In genomic region chr6:72347166-72347941, GRCm38 (mm10) we compare ENCODE assay signal across 7 mouse cellular contexts. TPM values are rescaled to one million over a fixed set of nuclear protein-coding genes. Genes with fewer than 3 reads are reported as not detected.
DNase-seq lines count a peak whose midpoint lies in the region; ATAC-seq and TF ChIP-seq lines count a peak whose summit lies in the region.

0610030E20Rik (plus strand) TSS chr6:72347317.

- peak within 1 kb of the TSS; percentile 90 for H3K27ac ChIP-seq in intestine, embryonic 15.5 days
- peak within 1 kb of the TSS; percentile 80 for H3K27ac ChIP-seq in limb, embryonic 11.5 days (replicated peaks; ENCODE audit: low read depth, low read length)
- H3K27ac ChIP-seq in midbrain, embryonic 12.5 days (replicated peaks): peak within 1 kb of the TSS; percentile 85
- H3K27ac ChIP-seq in spleen, adult 2 months (ENCODE audit: insufficient read depth, low read length): peak within 1 kb of the TSS; percentile 95

- no peaks in the 10 kb centered on the region for H3K9me3 ChIP-seq in intestine, embryonic 15.5 days
- no peaks in the 10 kb centered on the region for H3K9me3 ChIP-seq in limb, embryonic 11.5 days (ENCODE audit: control insufficient read depth, low read length)
- H3K9me3 ChIP-seq in midbrain, embryonic 12.5 days: no peaks in the 10 kb centered on the region

- peak; percentile 73 for DNase-seq in adrenal gland, adult 8-10 months
- DNase-seq in embryo, embryonic 11 days: peak; percentile 90
- peak; percentile 43 to 76 for DNase-seq in gastrocnemius, postnatal 4 days (ENCODE audit: low spot score in 2 of 2)
- peak; percentile 86 for DNase-seq in limb, embryonic 11.5 days (ENCODE audit: low spot score)
- DNase-seq in spleen, adult 2 months (ENCODE audit: low read depth in 1 of 2, low spot score in 2 of 2): peak; percentile 61 to 79

- whole genome bisulfite sequencing in intestine, embryonic 15.5 days: under 1% methylated on average over 72 of the region's 72 CpGs
- under 1% methylated on average over 66 of the region's 72 CpGs for WGBS in limb, embryonic 11.5 days
- WGBS in midbrain, embryonic 12.5 days: under 1% methylated on average over 61 of the region's 72 CpGs
- under 1% methylated on average over 72 of the region's 72 CpGs for WGBS in spleen, adult 2 months

- peak; percentile 80 for ATAC-seq in intestine, embryonic 15.5 days
- ATAC-seq in limb, embryonic 11.5 days (ENCODE audit: insufficient number of reproducible peaks, low FRiP score, low TSS enrichment, low read depth): peak; percentile 64
- ATAC-seq in midbrain, embryonic 12.5 days (ENCODE audit: low FRiP score, low read depth): peak; percentile 82

- H3K27me3 ChIP-seq in intestine, embryonic 15.5 days (replicated peaks): no peaks in the 10 kb centered on the region
- no peaks in the 10 kb centered on the region for H3K27me3 ChIP-seq in limb, embryonic 11.5 days (ENCODE audit: control insufficient read depth, insufficient read depth, low read length)
- H3K27me3 ChIP-seq in midbrain, embryonic 12.5 days: no peaks in the 10 kb centered on the region
- H3K27me3 ChIP-seq in spleen, adult 2 months (ENCODE audit: control insufficient read depth, insufficient read depth, low read length): no peaks in the 10 kb centered on the region

- no peak for TF ChIP-seq CTCF in spleen, adult 2 months (IDR thresholded peaks at IDR 0.05; ENCODE audit: extremely low read depth, insufficient read depth, insufficient read length, insufficient replicate concordance)

- H3K4me1 ChIP-seq in intestine, embryonic 15.5 days (replicated peaks): peaks cover 17% of the 10 kb centered on the region
- peaks cover 9% of the 10 kb centered on the region; the same call in 1 of the 2 replicates for H3K4me1 ChIP-seq in limb, embryonic 11.5 days (ENCODE audit: control insufficient read depth, insufficient read depth, low read length)
- peaks cover 36% of the 10 kb centered on the region for H3K4me1 ChIP-seq in midbrain, embryonic 12.5 days
- H3K4me1 ChIP-seq in spleen, adult 2 months (ENCODE audit: control insufficient read depth, insufficient read depth, insufficient read length): peaks cover 13% of the 10 kb centered on the region; the same call in 1 of the 2 replicates

- H3K9ac ChIP-seq in intestine, embryonic 15.5 days: peak within 1 kb of the TSS; percentile 86
- H3K9ac ChIP-seq in limb, embryonic 11.5 days (ENCODE audit: low read length): peak within 1 kb of the TSS; percentile 82
- H3K9ac ChIP-seq in midbrain, embryonic 12.5 days (replicated peaks): peak within 1 kb of the TSS; percentile 89

- peak; percentile 61; the same call in 1 of the 2 replicates for TF ChIP-seq POLR2A in spleen, adult 2 months (IDR thresholded peaks at IDR 0.05; ENCODE audit: low read depth, low read length)

- peak within 1 kb of the TSS; percentile 81 for H3K4me3 ChIP-seq in intestine, embryonic 15.5 days (replicated peaks)
- H3K4me3 ChIP-seq in limb, embryonic 11.5 days (ENCODE audit: low read depth, low read length): peak within 1 kb of the TSS; percentile 71
- peak within 1 kb of the TSS; percentile 87 for H3K4me3 ChIP-seq in midbrain, embryonic 12.5 days
- peak within 1 kb of the TSS; percentile 75 for H3K4me3 ChIP-seq in spleen, adult 2 months (ENCODE audit: extremely low read depth, insufficient read depth, insufficient read length)

- H3K4me2 ChIP-seq in intestine, embryonic 15.5 days (replicated peaks): peak within 1 kb of the TSS; percentile 82
- peak within 1 kb of the TSS; percentile 64 for H3K4me2 ChIP-seq in limb, embryonic 11.5 days (ENCODE audit: low read depth, severe bottlenecking)
- H3K4me2 ChIP-seq in midbrain, embryonic 12.5 days (replicated peaks): peak within 1 kb of the TSS; percentile 74

- H3K36me3 ChIP-seq in intestine, embryonic 15.5 days: peaks cover 7% of the 10 kb centered on the region; the same call in 1 of the 2 replicates
- H3K36me3 ChIP-seq in limb, embryonic 11.5 days (ENCODE audit: control insufficient read depth, insufficient read depth, low read length): peaks cover 6% of the 10 kb centered on the region
- peaks cover 29% of the 10 kb centered on the region for H3K36me3 ChIP-seq in midbrain, embryonic 12.5 days
- H3K36me3 ChIP-seq in spleen, adult 2 months (ENCODE audit: control insufficient read depth, insufficient read depth, low read length): peaks cover 14% of the 10 kb centered on the region

RNA-seq across cellular contexts. Expression of gene 0610030E20Rik, which starts in this region (rescaled TPM):
- 10 to 100 TPM; 23.9 to 36.8 (median 29.1) TPM for total RNA-seq in adrenal gland, adult 8-10 months (2022)
- total RNA-seq in gastrocnemius, postnatal 4 days (2021): 10 to 100 TPM; 16.1 to 18.3 TPM
- polyA plus RNA-seq in intestine, embryonic 15.5 days (2015; fragmentation: Nextera tagmentation; extraction: Ambion mirVana): 25.9 and 26.1 TPM in 2 replicates
- polyA plus RNA-seq in limb, embryonic 11.5 days (2014; fragmentation: Nextera tagmentation; extraction: Ambion mirVana): 20.2 and 20.6 TPM in 2 replicates
- 25.4 and 29.6 TPM in 2 replicates for polyA plus RNA-seq in midbrain, embryonic 12.5 days (2016; fragmentation: Nextera tagmentation; extraction: Ambion mirVana)
- 19.9 and 23.1 TPM in 2 replicates for polyA plus RNA-seq in spleen, adult 2 months (2012; rRNA removed)

Comparison
In these comparisons a context has a peak if more than half of its experiments do, and no peak if none do; other contexts are left out.
1. Peak in every context shown above with its lines: DNase-seq, ATAC-seq, H3K4me3 ChIP-seq and H3K27ac ChIP-seq.